Mouse (Mus musculus): ENCODE results near the gene Cnbp. TPM values are rescaled to one million over a fixed set of nuclear protein-coding genes. Genes with fewer than 3 reads are reported as not detected.
A peak's percentile ranks its signal among the peaks of the same experiment; 100 is the strongest.

The Cnbp gene
- polyA plus RNA-seq, 1 experiment from 2014 or later: 511 TPM

GRCm38 (mm10) chr6:87875083-87875482 lies 24.2 kb upstream of the Cnbp start:
- no peak for ATAC-seq (ENCODE audit: low FRiP score)
- 83% methylated on average over 1 of the region's 1 CpGs for WGBS
- no peak overlapping the region for H3K27ac ChIP-seq (replicated peaks)

GRCm38 (mm10) chr6:87873963-87874362 lies 23.1 kb upstream of the Cnbp start:
- WGBS: 88% methylated on average over 2 of the region's 2 CpGs

More at GRCm38 (mm10) chr6:87875083-87875482, 24.2 kb upstream of the Cnbp start:
- no peaks in the 10 kb centered on the region for H3K9me3 ChIP-seq (replicated peaks)
- H3K36me3 ChIP-seq: no peaks in the 10 kb centered on the region
- H3K27me3 ChIP-seq (replicated peaks): no peaks in the 10 kb centered on the region
- H3K4me2 ChIP-seq: no peak overlapping the region
- H3K9ac ChIP-seq (replicated peaks): no peak overlapping the region
- H3K4me1 ChIP-seq: no peaks in the 10 kb centered on the region
- no peak overlapping the region for H3K4me3 ChIP-seq (replicated peaks)

GRCm38 (mm10) chr6:87873104-87873503 lies 22.2 kb upstream of the Cnbp start:
- no peak overlapping the region for H3K9ac ChIP-seq (replicated peaks)
- H3K36me3 ChIP-seq: no peaks in the 10 kb centered on the region
- WGBS: 50% methylated on average over 1 of the region's 1 CpGs
- H3K27me3 ChIP-seq (replicated peaks): no peaks in the 10 kb centered on the region
- no peak overlapping the region for H3K27ac ChIP-seq (replicated peaks)
- H3K4me2 ChIP-seq: no peak overlapping the region
- H3K4me3 ChIP-seq (replicated peaks): no peak overlapping the region
- ATAC-seq (ENCODE audit: low FRiP score): no peak
- no peaks in the 10 kb centered on the region for H3K4me1 ChIP-seq
- no peaks in the 10 kb centered on the region for H3K9me3 ChIP-seq (replicated peaks)

More at GRCm38 (mm10) chr6:87873963-87874362, 23.1 kb upstream of the Cnbp start:
- Histone ChIP-seq H3K27me3 (replicated peaks) (no peaks in the 10 kb centered on the region), H3K4me2 (no peak overlapping the region), H3K36me3 (no peaks in the 10 kb centered on the region), H3K4me3 (replicated peaks) (no peak overlapping the region), H3K9me3 (replicated peaks) (no peaks in the 10 kb centered on the region), H3K9ac (replicated peaks) (no peak overlapping the region), H3K4me1 (no peaks in the 10 kb centered on the region), H3K27ac (replicated peaks) (no peak overlapping the region)
- no peak for ATAC-seq (ENCODE audit: low FRiP score)

- H3K36me3 ChIP-seq: no peaks in the 10 kb centered on the region
- H3K4me1 ChIP-seq: no peaks in the 10 kb centered on the region
- no peak overlapping the region for H3K4me2 ChIP-seq
- H3K4me3 ChIP-seq (replicated peaks): no peak overlapping the region
- no peak overlapping the region for H3K9ac ChIP-seq (replicated peaks)
- 86% methylated on average over 7 of the region's 7 CpGs for WGBS
- no peaks in the 10 kb centered on the region for H3K27me3 ChIP-seq (replicated peaks)
- H3K9me3 ChIP-seq (replicated peaks): no peaks in the 10 kb centered on the region
- ATAC-seq (ENCODE audit: low FRiP score): no peak
- H3K27ac ChIP-seq (replicated peaks): no peak overlapping the region
These were observed 20.3 kb upstream of the Cnbp start for GRCm38 (mm10) chr6:87871240-87871639.

GRCm38 (mm10) chr6:87870440-87870839 lies 19.5 kb upstream of the Cnbp start:
- H3K4me2 ChIP-seq: no peak overlapping the region
- no peak for ATAC-seq (ENCODE audit: low FRiP score)
- no peak overlapping the region for H3K4me3 ChIP-seq (replicated peaks)
- no peaks in the 10 kb centered on the region for H3K27me3 ChIP-seq (replicated peaks)
- 78% methylated on average over 1 of the region's 1 CpGs for WGBS
- H3K4me1 ChIP-seq: no peaks in the 10 kb centered on the region
- no peaks in the 10 kb centered on the region for H3K36me3 ChIP-seq
- no peaks in the 10 kb centered on the region for H3K9me3 ChIP-seq (replicated peaks)
- H3K27ac ChIP-seq (replicated peaks): no peak overlapping the region
- H3K9ac ChIP-seq (replicated peaks): no peak overlapping the region

- Histone ChIP-seq H3K4me2 (no peak overlapping the region), H3K36me3 (no peaks in the 10 kb centered on the region), H3K9me3 (replicated peaks) (no peaks in the 10 kb centered on the region), H3K4me3 (replicated peaks) (no peak overlapping the region), H3K4me1 (no peaks in the 10 kb centered on the region), H3K9ac (replicated peaks) (no peak overlapping the region), H3K27ac (replicated peaks) (no peak overlapping the region), H3K27me3 (replicated peaks) (no peaks in the 10 kb centered on the region)
- ATAC-seq (ENCODE audit: low FRiP score): no peak
- WGBS: 84% methylated on average over 9 of the region's 9 CpGs
These were observed 18.1 kb upstream of the Cnbp start for GRCm38 (mm10) chr6:87868871-87869506.

GRCm38 (mm10) chr6:87867256-87867655 lies 16.4 kb upstream of the Cnbp start:
- Histone ChIP-seq H3K4me1 (no peaks in the 10 kb centered on the region), H3K9me3 (replicated peaks) (no peaks in the 10 kb centered on the region), H3K4me3 (replicated peaks) (no peak overlapping the region), H3K27ac (replicated peaks) (no peak overlapping the region), H3K4me2 (no peak overlapping the region), H3K9ac (replicated peaks) (no peak overlapping the region), H3K27me3 (replicated peaks) (no peaks in the 10 kb centered on the region), H3K36me3 (no peaks in the 10 kb centered on the region)
- WGBS: 82% methylated on average over 2 of the region's 2 CpGs
- no peak for ATAC-seq (ENCODE audit: low FRiP score)

GRCm38 (mm10) chr6:87866211-87866610 lies 15.3 kb upstream of the Cnbp start:
- no peaks in the 10 kb centered on the region for H3K27me3 ChIP-seq (replicated peaks)
- no peak overlapping the region for H3K4me2 ChIP-seq
- WGBS: 87% methylated on average over 6 of the region's 6 CpGs
- H3K9ac ChIP-seq (replicated peaks): no peak overlapping the region
- H3K36me3 ChIP-seq: no peaks in the 10 kb centered on the region
- no peak overlapping the region for H3K27ac ChIP-seq (replicated peaks)
- ATAC-seq (ENCODE audit: low FRiP score): no peak
- no peaks in the 10 kb centered on the region for H3K4me1 ChIP-seq
- H3K9me3 ChIP-seq (replicated peaks): no peaks in the 10 kb centered on the region
- H3K4me3 ChIP-seq (replicated peaks): no peak overlapping the region

GRCm38 (mm10) chr6:87857071-87857470 lies 6.2 kb upstream of the Cnbp start:
- H3K36me3 ChIP-seq: no peaks in the 10 kb centered on the region
- WGBS: 67% methylated on average over 1 of the region's 1 CpGs

GRCm38 (mm10) chr6:87853446-87853845 lies 2.5 kb upstream of the Cnbp start:
- H3K9me3 ChIP-seq (replicated peaks): no peaks in the 10 kb centered on the region
- no peaks in the 10 kb centered on the region; the same call in 1 of the 2 replicates for H3K36me3 ChIP-seq
- no peak for ATAC-seq (ENCODE audit: low FRiP score)
- no peaks in the 10 kb centered on the region for H3K27me3 ChIP-seq (replicated peaks)
- no peak overlapping the region for H3K4me2 ChIP-seq
- H3K27ac ChIP-seq (replicated peaks): no peak overlapping the region
- no peak overlapping the region for H3K4me3 ChIP-seq (replicated peaks)
- H3K4me1 ChIP-seq: peaks cover 17% of the 10 kb centered on the region
- 88% methylated on average over 4 of the region's 4 CpGs for WGBS
- H3K9ac ChIP-seq (replicated peaks): no peak overlapping the region

More at GRCm38 (mm10) chr6:87857071-87857470, 6.2 kb upstream of the Cnbp start:
- Histone ChIP-seq H3K4me2 (no peak overlapping the region), H3K9ac (replicated peaks) (no peak overlapping the region), H3K27ac (replicated peaks) (no peak overlapping the region), H3K4me3 (replicated peaks) (no peak overlapping the region), H3K4me1 (no peaks in the 10 kb centered on the region), H3K27me3 (replicated peaks) (no peaks in the 10 kb centered on the region), H3K9me3 (replicated peaks) (no peaks in the 10 kb centered on the region)
- no peak for ATAC-seq (ENCODE audit: low FRiP score)

- H3K4me3 ChIP-seq (replicated peaks): no peak overlapping the region
- 87% methylated on average over 6 of the region's 6 CpGs for WGBS
- no peaks in the 10 kb centered on the region for H3K27me3 ChIP-seq (replicated peaks)
- H3K27ac ChIP-seq (replicated peaks): no peak overlapping the region
- no peaks in the 10 kb centered on the region for H3K9me3 ChIP-seq (replicated peaks)
- H3K4me2 ChIP-seq: peak overlapping the region; percentile 87; the same call in 1 of the 2 replicates
- no peak overlapping the region for H3K9ac ChIP-seq (replicated peaks)
- H3K36me3 ChIP-seq: peaks cover 4% of the 10 kb centered on the region; the same call in 1 of the 2 replicates
- peaks cover 31% of the 10 kb centered on the region for H3K4me1 ChIP-seq
- no peak for ATAC-seq (ENCODE audit: low FRiP score)
These were observed 965 bp upstream of the Cnbp start for GRCm38 (mm10) chr6:87851871-87852270.

GRCm38 (mm10) chr6:87850155-87850899 lies 579 bp downstream of the Cnbp start:
- Histone ChIP-seq H3K27ac (replicated peaks) (peak overlapping the region; percentile 97), H3K9me3 (replicated peaks) (no peaks in the 10 kb centered on the region), H3K9ac (replicated peaks) (peak overlapping the region; percentile 99), H3K4me2 (peak overlapping the region; percentile 87), H3K36me3 (peaks cover 7% of the 10 kb centered on the region), H3K4me1 (peaks cover 34% of the 10 kb centered on the region), H3K27me3 (replicated peaks) (no peaks in the 10 kb centered on the region), H3K4me3 (replicated peaks) (peak overlapping the region; percentile 98)
- peak; percentile 77 for ATAC-seq (ENCODE audit: low FRiP score)
- under 1% methylated on average over 73 of the region's 73 CpGs for WGBS
